Mouse (Mus musculus): ENCODE results near the gene Prkn.

Gene Prkn

GRCm38 (mm10) chr17:11421264-11421940, 581.2 kb downstream of the Prkn start:
- in situ Hi-C loops (cut with MboI; ENCODE audit: low pct_unique_long_range_greater_than_20kb in 1 of 2, low sequenced_read_pairs in 2 of 2, unreplicated experiment in 1 of 2), result no loop called here

DNA sequence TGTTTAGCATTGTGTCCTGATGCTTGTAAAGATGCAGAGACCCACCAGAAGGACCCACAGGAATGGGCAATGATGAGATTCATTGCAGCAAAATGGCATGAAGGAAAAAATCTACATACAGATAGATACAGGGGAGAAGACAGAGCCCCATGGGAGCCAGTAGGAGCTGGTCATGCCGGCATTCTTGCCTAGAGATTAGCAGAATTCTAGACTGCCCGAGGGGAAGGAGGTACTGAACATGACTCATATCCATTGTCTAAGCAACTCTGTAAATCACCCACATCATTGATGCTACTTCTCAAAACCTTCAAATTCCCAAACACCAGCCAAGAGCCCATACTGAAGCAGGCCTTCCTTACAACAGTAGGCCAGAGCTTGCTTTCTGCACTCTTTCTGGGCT, 591.1 kb downstream of the Prkn start:
- in situ Hi-C loops (cut with MboI; ENCODE audit: low pct_unique_long_range_greater_than_20kb in 1 of 2, low sequenced_read_pairs in 2 of 2, unreplicated experiment in 1 of 2), result no loop called here

DNA sequence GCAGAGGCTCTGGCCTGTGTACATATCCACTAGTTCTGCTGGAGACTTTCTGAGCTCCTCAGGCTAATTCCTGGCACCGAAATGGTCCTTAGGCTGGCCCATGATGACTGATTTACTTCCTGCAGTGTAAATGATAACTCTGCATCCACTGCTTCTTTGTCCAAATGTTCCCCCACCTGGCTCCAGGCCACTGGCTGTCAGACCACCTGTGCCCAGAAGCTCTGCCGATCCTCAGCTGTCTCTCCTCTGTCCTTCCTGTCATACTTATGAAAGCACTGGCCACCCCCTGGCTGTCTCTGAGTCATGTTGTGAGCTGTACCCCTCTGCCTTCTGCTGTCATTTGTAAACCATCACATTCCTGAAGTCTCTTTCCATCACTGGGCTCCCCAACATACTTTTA, 592.4 kb downstream of the Prkn start:
- in situ Hi-C loops (cut with MboI; ENCODE audit: low pct_unique_long_range_greater_than_20kb in 1 of 2, low sequenced_read_pairs in 2 of 2, unreplicated experiment in 1 of 2), result no loop called here

DNA sequence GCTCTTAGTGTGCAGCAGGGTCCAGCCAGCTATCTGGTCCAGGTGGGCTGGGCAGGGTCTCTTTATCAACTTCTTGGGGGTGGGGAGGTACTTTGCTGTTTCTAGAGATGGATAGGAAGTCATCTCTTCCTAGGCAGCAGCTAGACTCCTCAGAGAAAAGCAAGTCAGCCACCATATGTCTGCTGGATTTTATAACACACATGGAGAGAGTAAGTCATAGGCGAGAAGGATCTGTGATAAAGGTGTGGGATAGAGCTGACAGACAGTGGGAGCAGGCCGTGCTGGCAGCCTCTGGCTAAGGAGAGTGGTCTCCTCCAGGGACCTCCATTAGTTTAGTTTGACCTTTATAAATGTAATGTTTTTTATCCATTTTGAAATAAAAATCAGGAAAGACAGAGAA, 622.5 kb downstream of the Prkn start:
- in situ Hi-C loops (cut with MboI; ENCODE audit: low pct_unique_long_range_greater_than_20kb in 1 of 2, low sequenced_read_pairs in 2 of 2, unreplicated experiment in 1 of 2), result no loop called here

GRCm38 (mm10) chr17:11466095-11466494, 625.9 kb downstream of the Prkn start:
- in situ Hi-C loops (cut with MboI; ENCODE audit: low pct_unique_long_range_greater_than_20kb in 1 of 2, low sequenced_read_pairs in 2 of 2, unreplicated experiment in 1 of 2), result no loop called here

DNA sequence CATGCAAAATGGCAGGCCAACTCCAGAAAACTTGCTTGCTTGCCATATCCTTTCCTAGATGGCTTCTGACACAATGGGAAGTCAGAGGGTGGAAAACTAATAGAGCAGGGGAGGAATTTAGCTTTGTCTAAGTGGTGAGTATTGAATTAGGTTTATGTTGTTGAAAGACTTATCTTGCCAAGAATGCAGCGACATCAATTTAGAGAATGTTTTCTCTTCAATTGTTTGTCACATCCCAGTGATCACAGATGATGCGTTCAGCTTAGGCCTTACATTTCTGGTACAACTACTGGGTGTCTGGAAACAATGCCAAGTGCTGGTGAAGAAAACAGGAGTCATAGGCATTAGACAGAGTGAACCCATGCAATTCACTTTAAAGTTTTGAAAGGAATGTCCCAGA, 628.4 kb downstream of the Prkn start:
- in situ Hi-C loops (cut with MboI; ENCODE audit: low pct_unique_long_range_greater_than_20kb in 1 of 2, low sequenced_read_pairs in 2 of 2, unreplicated experiment in 1 of 2), result no loop called here

- in situ Hi-C loops (cut with MboI; ENCODE audit: low pct_unique_long_range_greater_than_20kb in 1 of 2, low sequenced_read_pairs in 2 of 2, unreplicated experiment in 1 of 2), result no loop called here
Measured at GRCm38 (mm10) chr17:11483032-11483431, 642.8 kb downstream of the Prkn start.

DNA sequence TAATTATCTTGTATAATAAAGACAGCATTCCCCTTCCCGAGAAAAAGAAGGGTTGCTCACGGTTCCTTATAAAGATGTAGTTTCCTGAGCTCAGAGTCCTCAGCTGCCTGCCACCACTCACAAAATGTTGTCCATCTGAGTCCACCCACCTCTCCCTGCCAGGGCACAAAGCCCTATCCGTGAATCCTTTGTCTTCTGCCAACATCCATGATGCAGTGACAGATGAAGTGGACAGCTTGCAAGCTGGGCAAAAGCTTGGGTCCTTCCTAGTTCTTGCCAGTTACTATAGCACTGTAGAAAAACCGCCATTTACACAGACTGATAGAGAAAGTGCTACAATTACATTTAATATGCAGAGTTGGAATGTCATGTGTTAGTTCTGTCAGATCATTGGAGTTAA, 649.9 kb downstream of the Prkn start:
- in situ Hi-C loops (cut with MboI; ENCODE audit: low pct_unique_long_range_greater_than_20kb in 1 of 2, low sequenced_read_pairs in 2 of 2, unreplicated experiment in 1 of 2), result no loop called here

- in situ Hi-C loops (cut with MboI; ENCODE audit: low pct_unique_long_range_greater_than_20kb in 1 of 2, low sequenced_read_pairs in 2 of 2, unreplicated experiment in 1 of 2), result no loop called here
Measured at GRCm38 (mm10) chr17:11502556-11502955, 662.4 kb downstream of the Prkn start.

DNA sequence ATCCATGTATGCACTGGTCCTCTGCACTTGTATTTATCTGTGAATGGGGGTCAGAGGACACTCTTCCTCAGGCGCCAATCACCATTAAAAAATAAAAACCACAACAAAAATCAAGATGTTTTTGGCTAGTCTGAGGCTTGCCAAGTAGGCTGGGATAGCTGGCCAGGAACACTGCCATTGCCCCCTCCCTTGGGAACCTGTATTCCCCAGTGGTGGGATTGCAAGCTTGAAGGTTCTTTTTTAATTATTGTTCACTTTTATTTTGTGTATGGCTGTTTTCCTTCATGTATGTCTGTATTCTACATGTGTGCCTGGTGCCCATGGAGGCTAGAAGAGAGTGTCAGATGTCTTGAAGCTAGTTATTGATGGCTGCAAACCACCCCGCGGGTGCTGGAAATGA, 664.3 kb downstream of the Prkn start:
- in situ Hi-C loops (cut with MboI; ENCODE audit: low pct_unique_long_range_greater_than_20kb in 1 of 2, low sequenced_read_pairs in 2 of 2, unreplicated experiment in 1 of 2), result no loop called here

GRCm38 (mm10) chr17:11507082-11507481, 666.9 kb downstream of the Prkn start:
- in situ Hi-C loops (cut with MboI; ENCODE audit: low pct_unique_long_range_greater_than_20kb in 1 of 2, low sequenced_read_pairs in 2 of 2, unreplicated experiment in 1 of 2), result no loop called here

DNA sequence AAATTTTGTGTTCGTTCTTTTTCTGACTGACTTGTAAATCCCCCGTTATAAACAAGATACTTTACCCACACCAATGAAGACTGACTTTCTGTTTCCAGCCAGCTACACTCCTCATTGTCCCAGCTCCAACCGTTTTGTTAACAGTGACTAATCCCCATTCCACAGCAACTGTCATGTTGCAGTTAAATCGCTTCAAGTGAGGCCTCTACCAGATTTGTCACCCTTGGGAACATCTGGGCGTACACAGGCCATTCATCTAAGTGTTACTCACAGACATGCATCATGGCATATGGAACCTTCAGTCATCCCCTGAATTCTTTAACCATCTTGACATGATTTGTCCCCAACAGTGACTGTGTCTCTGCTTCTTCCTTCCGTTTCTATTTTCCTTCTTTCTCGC, 669.9 kb downstream of the Prkn start:
- in situ Hi-C loops (cut with MboI; ENCODE audit: low pct_unique_long_range_greater_than_20kb in 1 of 2, low sequenced_read_pairs in 2 of 2, unreplicated experiment in 1 of 2), result no loop called here

GRCm38 (mm10) chr17:11514032-11514761, 674.0 kb downstream of the Prkn start:
- in situ Hi-C loops (cut with MboI; ENCODE audit: low pct_unique_long_range_greater_than_20kb in 1 of 2, low sequenced_read_pairs in 2 of 2, unreplicated experiment in 1 of 2), result no loop called here

- in situ Hi-C loops (cut with MboI; ENCODE audit: low pct_unique_long_range_greater_than_20kb in 1 of 2, low sequenced_read_pairs in 2 of 2, unreplicated experiment in 1 of 2), result no loop called here
Measured at GRCm38 (mm10) chr17:11515619-11516018, 675.4 kb downstream of the Prkn start.

DNA sequence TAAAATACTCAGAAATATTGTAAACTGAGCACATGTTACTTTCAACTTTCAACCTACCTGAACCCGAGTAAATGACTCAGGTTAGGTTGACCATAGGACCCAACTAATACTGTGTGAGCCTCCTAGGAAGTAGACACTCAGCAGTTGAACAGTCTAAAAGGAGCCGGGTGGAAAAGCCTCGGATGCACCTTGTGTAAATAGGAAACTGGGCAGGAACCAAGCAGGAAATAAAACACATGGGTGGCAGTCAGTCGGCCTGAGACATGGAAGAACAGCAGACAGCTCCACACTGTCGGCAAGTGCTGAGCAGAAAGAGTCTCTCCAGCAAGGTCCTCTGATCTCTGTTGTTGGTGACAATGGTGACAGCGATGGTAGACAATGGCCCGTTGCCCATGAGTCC, 676.0 kb downstream of the Prkn start:
- in situ Hi-C loops (cut with MboI; ENCODE audit: low pct_unique_long_range_greater_than_20kb in 1 of 2, low sequenced_read_pairs in 2 of 2, unreplicated experiment in 1 of 2), result no loop called here

DNA sequence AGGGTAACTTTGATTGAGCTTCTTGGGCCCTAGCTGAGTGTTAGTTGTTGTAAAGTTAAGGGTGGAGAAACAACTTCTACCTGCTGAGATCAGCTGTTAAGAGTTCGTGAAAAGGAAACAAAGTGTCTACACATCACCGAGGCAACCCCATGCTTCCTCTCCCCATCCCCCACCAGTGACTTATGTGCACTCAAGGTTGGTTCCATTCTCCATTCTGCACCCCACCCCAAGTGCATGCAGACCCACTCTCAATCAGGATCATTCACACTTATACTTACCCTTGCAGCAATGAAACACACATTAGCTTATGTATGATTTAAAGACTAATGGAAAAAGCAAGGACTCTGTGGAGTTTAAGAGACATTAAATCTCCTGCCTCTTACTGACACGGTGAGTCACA, 691.9 kb downstream of the Prkn start:
- in situ Hi-C loops (cut with MboI; ENCODE audit: low pct_unique_long_range_greater_than_20kb in 1 of 2, low sequenced_read_pairs in 2 of 2, unreplicated experiment in 1 of 2), result no loop called here

DNA sequence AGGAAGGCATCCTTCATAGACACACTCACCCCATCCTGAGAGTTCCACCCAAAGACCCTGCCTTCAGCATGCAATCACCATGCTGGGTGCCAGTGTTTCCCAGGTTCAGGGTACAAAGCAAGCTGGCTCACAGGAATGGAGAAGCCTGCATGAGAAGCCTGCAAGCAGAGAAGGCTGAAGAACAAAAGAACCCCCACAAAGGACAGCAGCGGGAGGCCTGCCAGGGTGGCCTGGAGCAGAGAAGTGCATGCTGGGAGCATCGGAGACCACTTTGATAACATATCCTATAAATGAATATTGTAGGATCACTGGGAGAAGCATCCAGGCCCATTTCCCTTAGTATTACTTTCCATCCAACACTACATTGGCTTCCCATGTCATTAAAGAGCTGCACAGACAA, 692.6 kb downstream of the Prkn start:
- in situ Hi-C loops (cut with MboI; ENCODE audit: low pct_unique_long_range_greater_than_20kb in 1 of 2, low sequenced_read_pairs in 2 of 2, unreplicated experiment in 1 of 2), result no loop called here

DNA sequence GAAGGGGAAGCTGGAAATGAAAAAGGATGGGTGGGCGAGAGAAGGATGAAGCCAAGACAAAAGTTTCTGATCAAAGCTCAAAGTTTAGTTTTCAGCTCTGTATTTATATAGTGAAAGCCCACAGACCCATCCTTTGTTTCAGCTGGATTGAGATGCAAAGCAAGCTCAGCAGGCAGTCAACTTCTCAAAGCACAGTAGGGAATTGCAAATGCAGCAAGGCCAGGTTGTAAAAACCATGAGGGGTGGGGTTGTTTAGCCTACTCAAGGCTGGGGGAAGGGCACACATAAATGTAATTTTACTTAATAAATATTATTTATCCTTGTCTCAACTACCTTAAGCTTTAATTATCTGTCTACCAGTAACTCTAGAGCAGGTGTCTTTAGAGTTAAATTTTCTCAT, 693.7 kb downstream of the Prkn start:
- in situ Hi-C loops (cut with MboI; ENCODE audit: low pct_unique_long_range_greater_than_20kb in 1 of 2, low sequenced_read_pairs in 2 of 2, unreplicated experiment in 1 of 2), result no loop called here

DNA sequence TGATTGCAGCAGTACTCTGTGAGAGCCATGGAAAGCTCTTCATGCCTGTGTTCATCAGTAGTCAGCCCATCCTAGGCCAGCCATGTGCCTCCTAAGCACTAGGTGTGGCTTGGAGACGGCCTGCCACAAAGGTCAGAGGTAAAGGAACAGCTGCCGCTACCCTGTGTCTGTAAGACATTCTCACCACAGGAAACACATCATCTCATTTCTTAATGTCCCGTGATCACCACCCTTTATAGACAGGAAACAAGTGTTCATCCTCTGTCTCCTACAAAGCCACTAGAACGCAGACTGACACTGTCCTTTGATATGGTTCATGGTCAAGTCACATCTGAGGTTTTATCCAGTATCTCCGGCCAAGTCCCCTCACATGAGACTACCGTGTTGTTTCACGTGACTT, 698.6 kb downstream of the Prkn start:
- in situ Hi-C loops (cut with MboI; ENCODE audit: low pct_unique_long_range_greater_than_20kb in 1 of 2, low sequenced_read_pairs in 2 of 2, unreplicated experiment in 1 of 2), result no loop called here

DNA sequence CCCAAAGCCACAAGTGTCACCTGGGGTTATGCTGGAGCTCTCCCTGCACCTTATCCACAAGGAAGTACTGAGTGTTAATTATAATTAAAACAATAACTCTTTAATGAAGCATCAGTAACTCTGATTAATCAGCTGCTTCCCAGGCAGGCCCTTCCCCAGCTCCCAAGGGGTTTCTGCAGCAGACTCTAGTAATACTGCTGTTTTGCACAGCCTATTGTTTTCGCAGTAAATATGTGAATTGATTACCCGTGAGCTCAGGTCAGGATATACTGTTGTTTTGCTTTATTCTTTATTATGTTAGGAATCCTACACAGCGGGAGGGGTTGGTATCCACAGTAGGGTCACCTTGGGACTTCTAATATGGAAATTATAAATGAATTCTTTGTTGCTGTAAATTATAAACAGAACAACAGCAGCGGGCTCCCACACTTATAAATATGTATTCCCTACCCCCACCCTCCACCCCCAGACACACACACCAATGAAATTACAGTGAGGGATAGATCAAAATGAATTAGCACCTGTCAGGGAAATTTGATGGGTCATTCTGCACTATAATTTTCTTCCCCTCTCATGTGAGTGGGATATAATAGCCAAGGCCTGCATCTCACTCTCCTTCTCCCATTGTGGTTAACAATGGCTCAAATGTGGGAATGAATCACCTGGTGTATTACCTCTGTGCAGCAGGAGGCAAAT, 701.9 kb downstream of the Prkn start:
- in situ Hi-C loops (cut with MboI; ENCODE audit: low pct_unique_long_range_greater_than_20kb in 1 of 2, low sequenced_read_pairs in 2 of 2, unreplicated experiment in 1 of 2), result no loop called here
